Mouse (Mus musculus) limb, embryonic 14.5 days (tissue): ENCODE results near the gene Parva. TPM values are rescaled to one million over a fixed set of nuclear protein-coding genes. Genes with fewer than 3 reads are reported as not detected.

Experiments used
- ATAC-seq: fragments of 200-750 bp; cut with Nextera tagmentation; 2 replicates; pipeline ENCODE4 v1.8.0; 2017; ENCODE audit warnings: low read depth, moderate number of reproducible peaks, moderate TSS enrichment; ENCODE audit not compliant: low FRiP score
- DNase-seq: peaks from one replicate; pipeline ENCODE4 v3.0.0-alpha.2; 2015; ENCODE audit warnings: low spot score
- H3K27ac ChIP-seq: fragments of 300-500 bp; sonication (generic); replicated peaks from 2 replicates; pipeline ENCODE4 v1.5.1; 2014; ENCODE audit warnings: low read depth, mild to moderate bottlenecking, low read length, moderate library complexity, mixed read lengths
- H3K27me3 ChIP-seq: fragments of 300-500 bp; sonication (generic); 2 replicates; pipeline ENCODE4 v1.6.1; 2014; ENCODE audit warnings: low read length, mixed read lengths; ENCODE audit not compliant: control insufficient read depth, insufficient read depth
- H3K36me3 ChIP-seq: fragments of 300-500 bp; sonication (generic); 2 replicates; pipeline ENCODE4 v1.6.1; 2014; ENCODE audit warnings: mild to moderate bottlenecking, low read length, moderate library complexity, mixed read lengths; ENCODE audit not compliant: control insufficient read depth, insufficient read depth
- H3K4me1 ChIP-seq: fragments of 300-500 bp; sonication (generic); 2 replicates; pipeline ENCODE4 v1.6.1; 2014; ENCODE audit warnings: antibody characterized with exemption, low read length, mixed read lengths; ENCODE audit not compliant: control insufficient read depth, insufficient read depth
- H3K4me2 ChIP-seq: fragments of 300-500 bp; sonication (generic); replicated peaks from 2 replicates; pipeline ENCODE4 v1.6.1; 2014; ENCODE audit warnings: low read depth, mild to moderate bottlenecking, low read length, moderate library complexity; ENCODE audit not compliant: severe bottlenecking
- H3K4me3 ChIP-seq: fragments of 300-500 bp; sonication (generic); replicated peaks from 2 replicates; pipeline ENCODE4 v1.5.1; 2014; ENCODE audit warnings: low read length
- H3K9ac ChIP-seq: fragments of 300-500 bp; sonication (generic); 2 replicates; pipeline ENCODE4 v1.6.1; 2014; ENCODE audit warnings: mild to moderate bottlenecking, low read depth, low read length, moderate library complexity; ENCODE audit not compliant: severe bottlenecking
- H3K9me3 ChIP-seq: fragments of 300-500 bp; sonication (generic); 2 replicates; pipeline ENCODE4 v1.6.1; 2016; ENCODE audit warnings: low read length; ENCODE audit not compliant: control insufficient read depth
- POLR2A ChIP-seq: fragments of 200-500 bp; IDR thresholded peaks from 2 replicates; pipeline ENCODE4 v1.8.0; 2012; ENCODE audit warnings: inconsistent platforms, mild to moderate bottlenecking, moderate library complexity, borderline replicate concordance; ENCODE audit not compliant: insufficient read depth, insufficient read length; ENCODE audit errors: extremely low read depth
- WGBS: fragments of 180-500 bp; shearing (Covaris S2); extraction: QIAGEN DNeasy Blood & Tissue Kit; methylation state at CpG from one replicate; pipeline ENCODE4 v1.1.7; 2014; 5-methylcytosine and 5-hydroxymethylcytosine counted together
- polyA plus RNA-seq, 2 experiments: library from polyadenylated mRNA; depleted of rRNA in 1 of 2; stranded (reverse) in 1 of 2; unstranded in 1 of 2; fragments of >200 nt; fragmentation: Nextera tagmentation in 1 of 2; extraction: Ambion mirVana in 1 of 2; gene quantifications; 2 replicates each; pipeline versions ENCODE4 v1.2.1 to v1.2.3; 2012 to 2014

Gene Parva
- polyA plus RNA-seq, 2 experiments = 82.2 to 88.8 TPM

DNA sequence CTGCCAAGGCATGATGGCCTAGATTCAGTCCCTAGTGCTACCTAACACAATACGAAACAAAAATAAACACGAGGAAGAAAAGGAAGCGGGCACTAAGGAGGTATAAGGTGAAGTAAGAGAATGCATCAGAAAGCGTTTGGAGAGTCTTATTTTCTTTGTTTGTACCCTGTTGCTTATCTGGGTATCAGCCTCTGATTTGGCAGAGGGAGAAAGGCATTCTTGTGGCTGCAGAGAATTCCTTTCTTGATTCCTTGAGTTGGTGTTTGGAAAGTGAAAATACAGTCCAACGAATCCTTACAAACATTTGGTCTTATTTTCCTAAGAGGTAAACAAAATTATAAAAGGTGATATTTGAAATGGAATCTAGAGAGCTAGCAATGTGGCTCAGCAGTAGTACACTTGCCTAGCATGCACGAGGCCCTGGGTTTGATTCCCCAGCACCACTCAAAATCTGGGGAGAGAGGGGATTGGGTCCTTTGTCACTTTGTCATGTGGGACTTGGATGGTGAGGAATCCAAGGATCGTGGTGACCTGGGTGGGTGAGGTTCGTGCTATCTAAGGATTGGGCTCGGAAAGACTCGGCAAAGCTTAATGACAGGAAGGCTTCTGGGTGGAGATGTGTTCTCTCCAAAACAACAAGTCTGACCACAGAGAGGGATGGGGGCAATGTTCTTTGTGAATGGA is 44.9 kb downstream of the Parva start:
- ATAC-seq (no peak), DNase-seq (no peak)
- Histone ChIP-seq H3K4me1 (peaks cover 37% of the 10 kb centered on the region), H3K9me3 (no peaks in the 10 kb centered on the region), H3K4me2 (no peak overlapping the region), H3K27ac (no peak overlapping the region), H3K36me3 (no peaks in the 10 kb centered on the region), H3K9ac (no peak overlapping the region), H3K4me3 (no peak overlapping the region), H3K27me3 (no peaks in the 10 kb centered on the region)
- TF ChIP-seq POLR2A = no peak
- 76% methylated on average over 10 of the region's 10 CpGs for WGBS

DNA sequence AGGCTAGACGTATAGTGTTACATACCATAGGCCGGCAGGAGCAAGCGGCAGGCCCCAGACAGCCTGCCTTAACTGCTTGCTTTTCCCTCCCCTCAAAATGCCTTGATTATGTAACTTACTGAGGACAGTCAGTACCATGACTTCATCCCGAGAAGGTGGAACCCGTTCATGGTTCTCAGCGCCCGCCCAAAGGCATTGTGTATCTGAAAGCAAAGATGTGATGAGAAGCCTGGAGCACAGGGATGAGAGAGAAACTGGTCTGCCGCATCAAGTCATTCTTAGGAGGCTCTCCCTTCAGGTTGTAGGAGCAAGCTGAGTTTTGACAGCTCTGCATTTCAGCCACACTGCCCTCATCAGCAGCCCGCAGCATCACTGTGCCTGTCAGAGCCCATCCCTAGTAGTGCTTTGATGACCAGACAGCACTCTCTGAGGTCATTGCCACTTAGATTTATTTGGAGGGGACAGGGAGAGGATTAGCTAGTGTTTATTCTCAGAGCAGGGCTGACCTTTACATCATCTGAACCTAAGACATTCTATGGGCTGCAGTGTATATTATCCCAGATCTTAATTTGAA is 45.5 kb downstream of the Parva start:
- 51% methylated on average over 9 of the region's 9 CpGs for WGBS
- Histone ChIP-seq H3K9ac (no peak overlapping the region), H3K4me1 (peaks cover 31% of the 10 kb centered on the region), H3K36me3 (no peaks in the 10 kb centered on the region), H3K4me3 (no peak overlapping the region), H3K9me3 (no peaks in the 10 kb centered on the region), H3K27me3 (no peaks in the 10 kb centered on the region), H3K27ac (no peak overlapping the region), H3K4me2 (no peak overlapping the region)
- DNase-seq = no peak
- no peak for ATAC-seq
- TF ChIP-seq POLR2A = no peak

DNA sequence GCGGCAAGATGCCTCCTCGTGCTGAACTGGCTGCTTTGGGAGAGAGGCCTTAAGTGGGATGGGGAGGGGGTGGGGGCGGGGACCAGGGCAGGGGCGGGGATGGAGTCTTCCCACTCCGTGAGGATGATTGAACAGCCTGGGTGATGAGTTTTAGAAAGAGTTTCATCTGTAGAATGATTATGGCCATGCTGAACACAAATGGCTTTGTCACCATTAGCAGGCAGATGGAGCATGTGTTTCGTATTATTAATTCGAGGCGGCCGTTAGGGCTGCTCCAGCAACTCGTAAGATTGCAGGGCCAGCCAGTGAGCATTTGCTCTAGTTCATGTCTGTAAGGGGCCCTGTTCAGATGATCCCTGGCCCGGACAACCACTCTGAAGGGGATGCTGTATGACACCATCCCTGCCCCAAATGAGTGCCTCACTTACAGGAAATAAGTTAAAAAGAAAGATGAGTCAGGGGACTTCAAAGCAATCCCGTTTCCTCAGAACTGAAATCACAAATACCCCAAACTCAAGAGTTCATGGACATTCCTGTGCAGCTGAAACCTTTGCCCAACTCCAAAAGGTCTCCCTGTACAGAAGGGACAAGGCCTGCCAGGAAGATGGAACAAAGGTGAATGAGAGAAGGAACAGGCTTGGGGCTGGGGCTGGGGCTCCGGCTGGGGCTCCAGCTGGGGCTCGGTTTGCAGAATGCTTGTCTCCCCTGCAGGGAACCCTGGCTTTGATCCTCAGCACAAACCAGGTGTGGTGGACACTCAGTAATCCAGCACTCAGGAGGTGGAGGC is 46.5 kb downstream of the Parva start:
- Histone ChIP-seq H3K36me3 (no peaks in the 10 kb centered on the region), H3K4me1 (peaks cover 28% of the 10 kb centered on the region), H3K27me3 (no peaks in the 10 kb centered on the region), H3K4me3 (no peak overlapping the region), H3K27ac (peak overlapping the region; percentile 65; the same call in 1 of the 2 replicates), H3K9me3 (no peaks in the 10 kb centered on the region), H3K9ac (no peak overlapping the region), H3K4me2 (no peak overlapping the region; the same call in 1 of the 2 replicates)
- WGBS = 9% methylated on average over 14 of the region's 14 CpGs
- ATAC-seq (peak; percentile 39; the same call in 1 of the 2 replicates), DNase-seq (peak; percentile 71)
- no peak for TF ChIP-seq POLR2A

DNA sequence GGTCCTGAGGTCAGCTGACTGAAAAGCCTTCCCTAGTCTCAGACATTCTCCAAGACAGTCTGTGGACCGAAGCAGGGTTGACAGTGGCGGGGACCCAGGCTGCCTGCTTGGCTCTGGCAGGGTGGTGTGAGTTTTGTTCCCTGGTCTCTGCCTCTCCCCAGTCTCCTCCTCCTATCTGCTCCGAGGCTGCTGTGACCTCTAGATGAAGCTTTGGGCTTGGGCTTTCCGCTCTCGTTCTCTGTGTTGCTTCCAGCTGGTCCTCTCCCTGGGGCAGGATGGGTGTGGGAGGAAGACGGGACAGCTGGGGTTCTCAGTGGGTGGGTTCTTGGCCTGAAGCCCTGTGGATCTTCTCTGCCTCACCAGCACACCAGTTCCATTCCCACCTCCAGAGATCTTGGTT is 51.8 kb downstream of the Parva start:
- Histone ChIP-seq H3K27me3 (no peaks in the 10 kb centered on the region), H3K4me2 (no peak overlapping the region), H3K4me3 (no peak overlapping the region), H3K4me1 (peaks cover 22% of the 10 kb centered on the region), H3K9ac (no peak overlapping the region), H3K36me3 (no peaks in the 10 kb centered on the region), H3K27ac (peak overlapping the region; percentile 10; the same call in 1 of the 2 replicates), H3K9me3 (no peaks in the 10 kb centered on the region)
- DNase-seq (no peak), ATAC-seq (no peak)
- 54% methylated on average over 6 of the region's 6 CpGs for WGBS
- TF ChIP-seq POLR2A = no peak

GRCm38 (mm10) chr7:112481031-112481430 is 53.7 kb downstream of the Parva start:
- H3K9me3 ChIP-seq = no peaks in the 10 kb centered on the region
- DNase-seq = no peak
- no peak overlapping the region for H3K27ac ChIP-seq
- no peak overlapping the region for H3K9ac ChIP-seq
- no peaks in the 10 kb centered on the region for H3K27me3 ChIP-seq
- 91% methylated on average over 1 of the region's 1 CpGs for WGBS
- no peak overlapping the region for H3K4me2 ChIP-seq
- peaks cover 19% of the 10 kb centered on the region for H3K4me1 ChIP-seq
- no peak for TF ChIP-seq POLR2A
- no peaks in the 10 kb centered on the region for H3K36me3 ChIP-seq
- ATAC-seq = no peak
- no peak overlapping the region for H3K4me3 ChIP-seq
